Mouse (Mus musculus): ENCODE data around the gene Bcl10. TPM values are rescaled to one million over a fixed set of nuclear protein-coding genes. Genes with fewer than 3 reads are reported as not detected.
"Not testable (repeated sequence)": the region's sequence is repeated elsewhere in the genome, so short reads cannot be mapped to it uniquely, and the experiment has no call there.

Bcl10 gene
- polyA plus RNA-seq, 1 experiment, result 7.9 TPM

GRCm38 (mm10) chr3:145897749-145898148 lies 24.9 kb upstream of the Bcl10 start:
- TF ChIP-seq POLR2A (IDR thresholded peaks at IDR 0.05; ENCODE audit: low read depth, low read length) (no peak), CTCF (IDR thresholded peaks at IDR 0.05; ENCODE audit: extremely low read depth, insufficient read length, insufficient replicate concordance, low read depth, low read length) (no peak)
- no peak overlapping the region for H3K27ac ChIP-seq (ENCODE audit: insufficient read depth, low read depth, low read length)
- no peaks in the 10 kb centered on the region for H3K36me3 ChIP-seq (ENCODE audit: control insufficient read depth, insufficient read depth, low read length)
- H3K4me3 ChIP-seq (ENCODE audit: low read depth, low read length), result no peak overlapping the region
- no peaks in the 10 kb centered on the region for H3K27me3 ChIP-seq (ENCODE audit: control insufficient read depth, insufficient read depth, low read length)
- no peaks in the 10 kb centered on the region for H3K4me1 ChIP-seq (ENCODE audit: control insufficient read depth, insufficient read depth, insufficient read length, low read length)
- WGBS, result 77% methylated on average over 11 of the region's 11 CpGs

- Histone ChIP-seq H3K27ac (ENCODE audit: insufficient read depth, low read depth, low read length) (no peak overlapping the region), H3K36me3 (ENCODE audit: control insufficient read depth, insufficient read depth, low read length) (no peaks in the 10 kb centered on the region), H3K4me1 (ENCODE audit: control insufficient read depth, insufficient read depth, insufficient read length, low read length) (no peaks in the 10 kb centered on the region), H3K27me3 (ENCODE audit: control insufficient read depth, insufficient read depth, low read length) (no peaks in the 10 kb centered on the region), H3K4me3 (ENCODE audit: low read depth, low read length) (no peak overlapping the region)
- 70% methylated on average over 8 of the region's 8 CpGs for WGBS
- TF ChIP-seq CTCF (IDR thresholded peaks at IDR 0.05; ENCODE audit: extremely low read depth, insufficient read length, insufficient replicate concordance, low read depth, low read length) (no peak), POLR2A (IDR thresholded peaks at IDR 0.05; ENCODE audit: low read depth, low read length) (no peak)
These were observed 22.8 kb upstream of the Bcl10 start for GRCm38 (mm10) chr3:145899832-145900231.

GRCm38 (mm10) chr3:145903530-145903929 lies 19.1 kb upstream of the Bcl10 start:
- H3K4me1 ChIP-seq (ENCODE audit: control insufficient read depth, insufficient read depth, insufficient read length, low read length), result no peaks in the 10 kb centered on the region; the same call in 1 of the 2 replicates
- no peak for TF ChIP-seq POLR2A (IDR thresholded peaks at IDR 0.05; ENCODE audit: low read depth, low read length)
- no peak for TF ChIP-seq CTCF (IDR thresholded peaks at IDR 0.05; ENCODE audit: extremely low read depth, insufficient read length, insufficient replicate concordance, low read depth, low read length)
- no peak overlapping the region for H3K27ac ChIP-seq (ENCODE audit: insufficient read depth, low read depth, low read length)
- 90% methylated on average over 8 of the region's 8 CpGs for WGBS
- no peak overlapping the region for H3K4me3 ChIP-seq (ENCODE audit: low read depth, low read length)
- no peaks in the 10 kb centered on the region for H3K36me3 ChIP-seq (ENCODE audit: control insufficient read depth, insufficient read depth, low read length)
- H3K27me3 ChIP-seq (ENCODE audit: control insufficient read depth, insufficient read depth, low read length), result no peaks in the 10 kb centered on the region

GRCm38 (mm10) chr3:145904850-145905776 lies 17.5 kb upstream of the Bcl10 start:
- Histone ChIP-seq H3K4me1 (ENCODE audit: control insufficient read depth, insufficient read depth, insufficient read length, low read length) (no peaks in the 10 kb centered on the region; the same call in 1 of the 2 replicates), H3K36me3 (ENCODE audit: control insufficient read depth, insufficient read depth, low read length) (no peaks in the 10 kb centered on the region), H3K27ac (ENCODE audit: insufficient read depth, low read depth, low read length) (no peak overlapping the region), H3K4me3 (ENCODE audit: low read depth, low read length) (no peak overlapping the region), H3K27me3 (ENCODE audit: control insufficient read depth, insufficient read depth, low read length) (no peaks in the 10 kb centered on the region)
- 49% methylated on average over 22 of the region's 22 CpGs for WGBS
- TF ChIP-seq CTCF (IDR thresholded peaks at IDR 0.05; ENCODE audit: extremely low read depth, insufficient read length, insufficient replicate concordance, low read depth, low read length), result peak; percentile 75; the same call in 1 of the 2 replicates
- TF ChIP-seq POLR2A (IDR thresholded peaks at IDR 0.05; ENCODE audit: low read depth, low read length), result no peak

- H3K4me3 ChIP-seq (ENCODE audit: low read depth, low read length), result no peak overlapping the region
- 62% methylated on average over 9 of the region's 9 CpGs for WGBS
- TF ChIP-seq POLR2A (IDR thresholded peaks at IDR 0.05; ENCODE audit: low read depth, low read length) (no peak), CTCF (IDR thresholded peaks at IDR 0.05; ENCODE audit: extremely low read depth, insufficient read length, insufficient replicate concordance, low read depth, low read length) (no peak)
These were observed 16.0 kb upstream of the Bcl10 start for GRCm38 (mm10) chr3:145906582-145906981.

GRCm38 (mm10) chr3:145912512-145912911 lies 10.1 kb upstream of the Bcl10 start:
- Histone ChIP-seq H3K4me3 (ENCODE audit: low read depth, low read length) (no peak overlapping the region), H3K36me3 (ENCODE audit: control insufficient read depth, insufficient read depth, low read length) (no peaks in the 10 kb centered on the region), H3K27ac (ENCODE audit: insufficient read depth, low read depth, low read length) (no peak overlapping the region), H3K27me3 (ENCODE audit: control insufficient read depth, insufficient read depth, low read length) (no peaks in the 10 kb centered on the region), H3K4me1 (ENCODE audit: control insufficient read depth, insufficient read depth, insufficient read length, low read length) (no peaks in the 10 kb centered on the region)
- no peak for TF ChIP-seq POLR2A (IDR thresholded peaks at IDR 0.05; ENCODE audit: low read depth, low read length)
- no peak for TF ChIP-seq CTCF (IDR thresholded peaks at IDR 0.05; ENCODE audit: extremely low read depth, insufficient read length, insufficient replicate concordance, low read depth, low read length)
- WGBS, result 75% methylated on average over 7 of the region's 7 CpGs

More at GRCm38 (mm10) chr3:145906582-145906981, 16.0 kb upstream of the Bcl10 start:
- Histone ChIP-seq H3K36me3 (ENCODE audit: control insufficient read depth, insufficient read depth, low read length) (no peaks in the 10 kb centered on the region), H3K27me3 (ENCODE audit: control insufficient read depth, insufficient read depth, low read length) (no peaks in the 10 kb centered on the region), H3K27ac (ENCODE audit: insufficient read depth, low read depth, low read length) (no peak overlapping the region), H3K4me1 (ENCODE audit: control insufficient read depth, insufficient read depth, insufficient read length, low read length) (no peaks in the 10 kb centered on the region; the same call in 1 of the 2 replicates)

GRCm38 (mm10) chr3:145913263-145913662 lies 9.3 kb upstream of the Bcl10 start:
- Histone ChIP-seq H3K36me3 (ENCODE audit: control insufficient read depth, insufficient read depth, low read length) (no peaks in the 10 kb centered on the region), H3K4me1 (ENCODE audit: control insufficient read depth, insufficient read depth, insufficient read length, low read length) (no peaks in the 10 kb centered on the region), H3K27ac (ENCODE audit: insufficient read depth, low read depth, low read length) (no peak overlapping the region), H3K4me3 (ENCODE audit: low read depth, low read length) (no peak overlapping the region), H3K27me3 (ENCODE audit: control insufficient read depth, insufficient read depth, low read length) (no peaks in the 10 kb centered on the region)
- 73% methylated on average over 6 of the region's 6 CpGs for WGBS
- no peak for TF ChIP-seq CTCF (IDR thresholded peaks at IDR 0.05; ENCODE audit: extremely low read depth, insufficient read length, insufficient replicate concordance, low read depth, low read length)
- TF ChIP-seq POLR2A (IDR thresholded peaks at IDR 0.05; ENCODE audit: low read depth, low read length), result no peak

- H3K4me1 ChIP-seq (ENCODE audit: control insufficient read depth, insufficient read depth, insufficient read length, low read length); H3K27me3 ChIP-seq (ENCODE audit: control insufficient read depth, insufficient read depth, low read length); H3K27ac ChIP-seq (ENCODE audit: insufficient read depth, low read depth, low read length); H3K36me3 ChIP-seq (ENCODE audit: control insufficient read depth, insufficient read depth, low read length); H3K4me3 ChIP-seq (ENCODE audit: low read depth, low read length): not testable (repeated sequence)
- 77% methylated on average over 7 of the region's 7 CpGs for WGBS
These were observed 8.7 kb upstream of the Bcl10 start for GRCm38 (mm10) chr3:145913942-145914341.
